Mouse (Mus musculus): ENCODE measurements around the gene Nab1. TPM values are rescaled to one million over a fixed set of nuclear protein-coding genes. Genes with fewer than 3 reads are reported as not detected.

Gene Nab1
- polyA plus RNA-seq, 1 experiment from 2014 or later = 13.5 TPM

DNA sequence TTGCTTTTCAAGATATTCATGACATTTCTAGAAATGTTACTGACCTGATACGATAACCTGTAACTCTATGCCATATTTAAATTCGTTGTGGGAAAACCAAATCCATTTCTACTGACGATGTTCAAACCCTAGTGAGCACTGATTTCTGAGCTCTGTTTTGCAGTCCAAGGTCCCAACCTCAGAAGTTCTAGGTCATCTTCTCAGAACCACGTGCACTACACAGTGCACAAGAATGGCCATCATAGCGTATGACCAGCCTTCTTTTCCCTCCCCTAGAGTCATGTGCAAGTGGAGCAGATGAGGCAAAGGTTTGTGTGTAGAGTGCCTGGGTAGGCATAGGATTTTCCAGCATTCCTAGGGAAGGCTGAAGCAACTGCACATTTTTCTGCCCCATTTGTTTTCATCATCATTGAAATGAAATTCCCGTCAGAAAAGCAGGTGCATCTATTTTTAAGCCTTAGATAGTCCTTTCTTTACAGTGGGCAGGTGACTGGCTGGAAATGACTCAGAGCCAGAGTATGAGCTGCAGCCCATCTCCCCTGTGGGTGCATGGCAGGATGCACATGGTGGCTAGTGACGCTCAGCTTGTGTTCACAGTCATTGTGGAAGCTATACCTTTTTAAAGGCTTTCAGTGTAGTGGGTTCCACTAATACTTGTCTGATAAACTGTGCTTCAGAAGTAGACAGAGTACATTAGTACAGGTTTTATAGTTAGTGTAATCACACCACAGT lies 81.2 kb downstream of the Nab1 start:
- Histone ChIP-seq H3K36me3 (ENCODE audit: control insufficient read depth, insufficient read depth, low read length) (no peaks in the 10 kb centered on the region), H3K4me1 (replicated peaks; ENCODE audit: control insufficient read depth, insufficient read depth) (no peaks in the 10 kb centered on the region), H3K27me3 (ENCODE audit: control insufficient read depth, insufficient read depth, low read length) (no peaks in the 10 kb centered on the region), H3K4me2 (replicated peaks; ENCODE audit: low read depth) (no peak overlapping the region), H3K4me3 (ENCODE audit: low read depth, low read length) (no peak overlapping the region), H3K9me3 (ENCODE audit: control insufficient read depth, low read length) (no peaks in the 10 kb centered on the region), H3K9ac (ENCODE audit: low read length) (no peak overlapping the region), H3K27ac (replicated peaks) (no peak overlapping the region)
- ATAC-seq (ENCODE audit: low FRiP score, low TSS enrichment) (no peak), DNase-seq (ENCODE audit: low spot score) (no peak)
- no peak for TF ChIP-seq CTCF (IDR thresholded peaks at IDR 0.05; ENCODE audit: low read depth)
- no peak for TF ChIP-seq EP300 (optimal IDR thresholded peaks at IDR 0.05)
- 80% methylated on average over 7 of the region's 7 CpGs for WGBS

Other genes starting within 250 kb of the Nab1 start
- gene Nemp2, start 130.0 kb upstream of the Nab1 start, polyA plus RNA-seq (2015; fragmentation: Nextera tagmentation; extraction: Ambion mirVana) = 2.4 and 2.9 TPM in 2 replicates
- gene Mfsd6, start 226.8 kb upstream of the Nab1 start, polyA plus RNA-seq (2015; fragmentation: Nextera tagmentation; extraction: Ambion mirVana) = 6.3 and 8.0 TPM in 2 replicates

All from stomach, postnatal 0 days (tissue).